Mouse (Mus musculus) embryonic stem cell, embryonic (primary cell): ENCODE measurements around the gene Tnks2.

Experiments used
- CTCF ChIA-PET, 4 experiments: fragments of 300-600 bp in 2 of 4; fragments of 350-600 bp in 2 of 4; sonication (Branson Sonifier 250); formaldehyde crosslinking; loops; one replicate each; lab custom pipeline; 2022; ENCODE audit warnings: inconsistent platforms in 2 of 4; lab: Charles Lee
- POLR2A ChIA-PET, 4 experiments: fragments of 300-600 bp in 2 of 4; fragments of 350-600 bp in 2 of 4; sonication (Branson Sonifier 250); formaldehyde crosslinking; loops; one replicate each; lab custom pipeline; 2022; ENCODE audit warnings: antibody characterized with exemption in 4 of 4, inconsistent platforms in 1 of 4; lab: Charles Lee

The Tnks2 gene

DNA sequence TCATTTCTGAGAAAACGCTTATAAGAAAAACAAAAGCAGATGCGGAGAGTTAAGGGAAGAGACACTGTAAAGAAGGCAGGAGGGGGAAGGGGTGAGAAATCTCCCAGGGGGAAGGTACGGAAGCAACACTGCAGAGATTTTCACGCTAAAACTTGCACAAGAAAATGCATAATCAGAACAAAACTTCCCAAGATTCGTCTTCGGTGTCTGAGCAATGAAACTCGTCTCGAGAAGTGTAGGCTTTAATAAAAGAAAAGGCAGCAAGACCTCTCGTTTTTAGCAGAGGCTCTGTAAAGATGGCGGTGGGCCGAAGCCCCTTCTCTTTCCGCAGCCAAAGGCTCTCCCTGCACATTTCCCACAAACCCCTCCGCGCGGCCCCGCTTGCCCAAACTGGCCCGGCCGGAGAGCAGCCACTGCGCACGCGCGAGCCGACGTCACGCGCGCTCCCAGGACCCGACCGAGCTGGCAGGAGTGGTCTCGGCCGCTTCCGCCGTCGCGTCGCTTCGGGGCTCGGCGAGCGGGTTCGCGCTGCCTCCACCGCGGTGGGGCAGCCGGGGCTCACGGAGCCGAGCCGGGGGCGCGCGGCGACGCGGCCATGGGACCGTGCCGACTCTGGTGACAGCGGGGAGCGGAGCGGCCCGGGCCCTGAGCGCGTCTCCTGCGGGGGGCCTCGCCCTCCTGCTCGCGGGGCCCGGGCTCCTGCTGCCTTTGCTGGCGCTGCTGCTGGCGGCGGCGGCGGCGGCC lies at the start of gene Tnks2:
Gene Tnks2 (plus strand): TSS at position 445 of the 744 bp plus-strand sequence.
- CTCF ChIA-PET = interaction anchor here in 3 of 4 experiments (0.6 to 1.6 kb wide), 4 partner anchors 10 to 119 kb away, joined by 3 to 5 read pairs (median 3); no protein-coding TSS in a partner anchor

DNA sequence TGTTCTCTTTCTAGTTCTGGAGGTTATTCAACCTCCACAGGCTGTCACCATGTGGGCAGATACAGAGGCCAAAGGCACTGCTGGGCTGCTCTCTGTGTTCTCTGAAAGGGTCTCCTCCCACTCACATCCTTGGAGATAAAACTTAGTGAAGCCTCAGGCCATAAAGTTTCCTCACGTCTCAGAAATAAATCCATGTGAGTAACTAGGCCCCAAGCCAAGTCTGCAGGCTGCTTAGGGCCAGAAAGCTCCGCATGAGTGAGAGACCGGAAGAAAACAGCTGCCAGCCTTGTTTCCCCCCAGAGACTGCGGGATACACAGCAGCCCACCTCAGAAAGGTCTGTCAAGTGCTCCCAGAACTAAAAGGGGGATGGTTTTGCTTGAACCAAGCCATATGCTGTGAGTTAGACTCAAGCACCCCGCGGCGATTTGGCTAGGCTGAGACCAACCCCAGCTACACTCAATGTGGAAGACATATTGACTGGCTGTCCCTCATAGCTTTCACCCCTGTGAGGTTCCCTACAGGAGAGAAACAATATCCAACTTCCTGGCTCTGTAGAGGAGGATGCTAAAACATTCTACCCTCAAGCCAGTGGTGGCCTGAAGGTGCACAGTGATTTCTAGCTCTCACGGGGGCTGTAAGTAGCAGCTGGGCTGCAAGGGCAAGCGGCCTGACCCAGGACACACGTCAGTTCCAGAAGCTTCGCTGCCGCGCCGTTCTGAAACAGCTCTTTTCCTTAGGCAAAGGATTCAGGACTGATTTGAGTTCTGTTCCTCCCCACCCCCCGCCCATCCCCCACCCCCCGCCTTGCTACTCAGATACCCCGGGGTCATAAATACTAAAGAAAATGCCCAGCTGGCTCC lies 43.9 kb upstream of the Tnks2 start:
- POLR2A ChIA-PET = interaction anchor here in 2 of 4 experiments (0.6 to 1.8 kb wide), 5 partner anchors 11 to 908 kb away, joined by 3 to 5 read pairs (median 3); partner anchors contain the start of gene Ppp1r3c (in 1 of the 2)

More for the DNA sequence above, at the start of gene Tnks2:
- POLR2A ChIA-PET = interaction anchor here (0.6 to 5.2 kb wide), 40 partner anchors 8 to 1974 kb away, joined by 3 to 36 read pairs (median 4); partner anchors contain the start of genes Btaf1 (in 3 of the 4), Cpeb3 (in 1 of the 4), Hhex (in 1 of the 4) and March5 (in 1 of the 4)

GRCm38 (mm10) chr19:36792589-36792988 lies 41.4 kb upstream of the Tnks2 start:
- CTCF ChIA-PET = no interaction called here
- POLR2A ChIA-PET = no interaction called here

More for the DNA sequence above, 43.9 kb upstream of the Tnks2 start:
- CTCF ChIA-PET = interaction anchor here in 2 of 4 experiments (0.6 to 0.7 kb wide), 2 partner anchors 10 to 22 kb away, joined by 3 read pairs; no protein-coding TSS in a partner anchor

- ChIA-PET CTCF (interaction anchor here in 1 of 4 experiments (0.5 to 0.6 kb wide), 2 partner anchors 22 to 105 kb away, joined by 4 to 9 read pairs; no protein-coding TSS in a partner anchor), POLR2A (no interaction called here)
Observed at GRCm38 (mm10) chr19:36793450-36793849, 40.6 kb upstream of the Tnks2 start.

- ChIA-PET POLR2A (interaction anchor here in 1 of 4 experiments (1.1 kb wide), 1 partner anchor 58 kb away, joined by 3 read pairs; the partner anchor contains the start of gene Ppp1r3c), CTCF (interaction anchor here in 1 of 4 experiments (0.5 kb wide), 1 partner anchor 104 kb away, joined by 9 read pairs; no protein-coding TSS in a partner anchor)
Observed at GRCm38 (mm10) chr19:36794008-36794407, 40.0 kb upstream of the Tnks2 start.

DNA sequence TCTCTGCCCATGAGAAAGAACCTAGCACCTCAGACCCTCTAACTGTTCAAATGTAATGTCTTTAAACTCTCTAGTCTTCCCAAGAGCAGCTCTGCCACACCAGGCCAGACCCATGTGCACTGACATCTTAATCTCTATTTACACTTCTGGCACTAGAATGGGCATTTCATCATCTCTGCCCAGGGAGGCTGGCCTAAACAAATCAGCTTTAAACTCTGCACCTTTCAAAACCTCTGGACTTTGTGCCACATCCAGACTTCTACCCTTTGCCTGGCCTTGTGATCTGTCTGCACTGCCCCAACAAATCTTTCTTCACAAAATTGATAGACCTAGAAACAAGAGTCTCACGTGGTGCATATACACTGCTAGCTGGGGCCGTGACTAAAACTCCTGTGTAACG lies 38.8 kb upstream of the Tnks2 start:
- ChIA-PET CTCF (no interaction called here), POLR2A (interaction anchor here in 1 of 4 experiments (1.2 kb wide), 1 partner anchor 38 kb away, joined by 4 read pairs; no protein-coding TSS in a partner anchor)

DNA sequence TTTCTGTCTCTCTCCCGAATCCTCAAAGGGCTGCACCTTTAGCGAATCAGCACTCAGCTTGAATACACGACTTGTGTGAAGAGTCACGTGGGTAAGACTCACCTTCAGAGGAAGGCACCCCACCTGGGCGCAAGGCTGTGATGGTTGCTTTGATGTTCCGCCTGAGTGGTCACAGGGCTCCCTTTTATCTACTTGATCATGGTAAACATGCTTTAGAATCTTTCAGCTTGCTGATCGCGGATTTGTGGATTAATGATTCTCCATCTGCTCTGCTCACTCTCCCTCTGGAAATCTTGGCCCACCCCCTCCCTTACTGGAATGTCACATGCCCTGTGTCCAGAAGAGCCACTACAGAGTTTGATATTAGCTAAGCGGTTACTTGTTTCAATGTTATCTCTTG lies 37.1 kb upstream of the Tnks2 start:
- POLR2A ChIA-PET = interaction anchor here in 3 of 4 experiments (0.6 to 1.4 kb wide), 4 partner anchors 17 to 122 kb away, joined by 3 to 4 read pairs (median 3); partner anchors contain the start of gene Ppp1r3c (in 1 of the 3)
- CTCF ChIA-PET = interaction anchor here in 3 of 4 experiments (0.6 to 1.3 kb wide), 3 partner anchors 8 to 706 kb away, joined by 3 read pairs; no protein-coding TSS in a partner anchor

DNA sequence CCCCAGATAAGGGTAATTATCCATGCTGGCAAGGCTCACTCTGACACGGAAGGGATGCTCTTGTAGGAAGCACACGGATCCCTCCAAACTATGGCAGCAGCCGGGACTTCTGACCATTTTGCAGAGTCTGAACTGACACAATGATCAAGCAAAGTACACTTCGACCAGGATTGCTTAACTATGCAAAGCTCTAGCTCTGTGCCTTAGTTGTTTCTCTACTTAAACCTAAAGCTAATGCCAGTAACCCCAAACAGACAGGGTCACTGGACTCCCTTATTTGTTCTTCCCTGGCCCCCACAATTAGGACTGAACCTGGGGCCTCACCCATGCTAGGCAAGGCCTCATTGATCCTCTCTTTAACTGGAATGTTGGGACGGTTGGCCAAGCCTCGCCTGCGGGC lies 33.7 kb upstream of the Tnks2 start:
- POLR2A ChIA-PET = interaction anchor here in 1 of 4 experiments (0.6 to 0.7 kb wide), 2 partner anchors 10 to 1922 kb away, joined by 3 read pairs; no protein-coding TSS in a partner anchor

GRCm38 (mm10) chr19:36801856-36802641 lies 32.0 kb upstream of the Tnks2 start:
- POLR2A ChIA-PET = no interaction called here
- CTCF ChIA-PET = interaction anchor here in 1 of 4 experiments (0.7 kb wide), 1 partner anchor 416 kb away, joined by 3 read pairs; no protein-coding TSS in a partner anchor

More for the DNA sequence above, 33.7 kb upstream of the Tnks2 start:
- CTCF ChIA-PET = interaction anchor here in 2 of 4 experiments (0.7 to 1.1 kb wide), 2 partner anchors 15 to 355 kb away, joined by 4 to 5 read pairs; no protein-coding TSS in a partner anchor

- POLR2A ChIA-PET = interaction anchor here in 1 of 4 experiments (0.7 kb wide), 1 partner anchor 9 kb away, joined by 3 read pairs; no protein-coding TSS in a partner anchor
- CTCF ChIA-PET = interaction anchor here in 2 of 4 experiments (0.6 kb wide), 2 partner anchors 45 to 1919 kb away, joined by 3 to 4 read pairs; no protein-coding TSS in a partner anchor
Observed at GRCm38 (mm10) chr19:36803403-36803802, 30.6 kb upstream of the Tnks2 start.

DNA sequence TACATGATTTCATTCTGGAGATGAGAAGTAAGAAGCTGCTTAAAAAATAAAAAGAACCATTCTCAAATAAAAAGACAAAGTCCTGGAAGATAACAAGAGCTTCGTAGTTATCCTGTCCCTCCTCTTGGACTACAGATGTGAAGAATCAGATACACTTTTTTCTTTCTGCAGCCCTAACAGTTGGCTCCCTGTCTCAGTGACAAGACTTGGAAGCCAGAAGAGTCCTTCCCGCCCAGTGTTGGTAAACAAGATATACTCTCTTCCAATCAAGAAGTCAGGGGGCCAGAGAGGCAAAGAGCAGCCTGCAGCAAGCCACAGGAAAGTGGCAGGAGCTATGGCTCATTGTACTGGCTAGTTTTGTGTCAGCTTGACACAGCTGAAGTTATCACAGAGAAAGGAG lies 27.2 kb upstream of the Tnks2 start:
- ChIA-PET CTCF (interaction anchor here in 1 of 4 experiments (0.5 kb wide), 1 partner anchor 458 kb away, joined by 4 read pairs; no protein-coding TSS in a partner anchor), POLR2A (no interaction called here)

DNA sequence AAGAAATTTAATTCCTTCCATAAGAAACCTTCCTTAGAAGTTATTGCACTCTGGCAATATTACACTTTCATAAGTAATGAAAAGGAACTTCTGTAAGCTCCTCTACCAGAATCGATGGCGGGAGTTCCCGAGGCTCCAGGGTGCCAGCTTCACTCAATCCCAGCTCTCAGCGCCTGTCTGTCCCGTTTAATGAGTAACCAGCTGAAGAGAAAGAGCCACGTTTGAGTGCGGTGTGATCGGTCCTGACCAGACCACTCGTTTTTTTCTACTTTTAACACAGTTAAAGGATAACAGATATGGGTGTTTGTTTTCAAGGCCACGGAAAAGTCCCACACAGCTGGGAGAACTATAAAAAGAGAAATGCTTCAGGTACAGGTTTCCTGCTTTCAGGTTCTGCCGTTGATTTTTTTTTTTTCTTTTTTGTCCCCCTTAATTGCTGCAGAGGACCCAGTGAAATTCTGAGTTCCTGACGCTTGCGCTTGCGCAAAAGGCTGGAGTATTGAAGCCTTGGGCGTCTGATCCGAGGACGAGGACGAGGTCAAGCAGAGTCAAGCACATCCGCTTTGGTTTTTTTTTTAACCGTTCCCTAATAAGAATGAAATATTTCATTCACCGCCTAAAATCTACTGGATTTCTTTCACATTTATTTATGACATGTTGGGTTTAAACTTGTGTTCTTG lies 25.5 kb upstream of the Tnks2 start:
- CTCF ChIA-PET = interaction anchor here in 3 of 4 experiments (0.5 to 1.6 kb wide), 5 partner anchors 101 to 338 kb away, joined by 3 to 5 read pairs (median 4); no protein-coding TSS in a partner anchor
- POLR2A ChIA-PET = interaction anchor here in 2 of 4 experiments (0.6 to 1.2 kb wide), 3 partner anchors 10 to 25 kb away, joined by 3 to 4 read pairs (median 3); no protein-coding TSS in a partner anchor

- CTCF ChIA-PET = interaction anchor here in 2 of 4 experiments (0.6 to 1.6 kb wide), 2 partner anchors 133 to 339 kb away, joined by 3 to 5 read pairs; no protein-coding TSS in a partner anchor
- POLR2A ChIA-PET = interaction anchor here in 2 of 4 experiments (0.6 to 1.2 kb wide), 4 partner anchors 9 to 109 kb away, joined by 3 to 5 read pairs (median 4); no protein-coding TSS in a partner anchor
Observed at GRCm38 (mm10) chr19:36809476-36810168, 24.4 kb upstream of the Tnks2 start.

DNA sequence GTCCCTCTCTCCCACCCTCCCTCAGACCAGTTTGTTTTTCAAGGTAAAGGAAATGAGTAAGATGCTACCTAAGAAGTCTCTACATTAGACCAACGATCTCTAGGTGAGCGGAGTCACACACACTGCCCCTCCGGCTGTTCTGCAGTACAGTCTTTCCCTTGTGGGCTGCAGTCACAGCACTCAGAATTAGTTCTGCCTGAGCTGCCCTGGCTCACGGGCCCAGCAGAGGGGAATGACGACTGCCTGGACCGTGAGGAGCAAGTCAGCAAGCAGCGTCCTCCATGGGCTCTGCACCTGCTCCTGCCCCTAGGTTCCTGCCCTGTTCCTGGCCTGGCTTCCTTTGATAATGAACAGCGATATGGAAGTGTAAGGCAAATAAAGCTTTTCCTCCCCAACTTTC lies 22.0 kb upstream of the Tnks2 start:
- ChIA-PET CTCF (interaction anchor here in 1 of 4 experiments (0.6 kb wide), 1 partner anchor 191 kb away, joined by 7 read pairs; no protein-coding TSS in a partner anchor), POLR2A (interaction anchor here in 1 of 4 experiments (0.5 to 0.7 kb wide), 4 partner anchors 9 to 398 kb away, joined by 3 to 4 read pairs (median 3); no protein-coding TSS in a partner anchor)
